Mouse (Mus musculus) urinary bladder, adult 18-20 months (tissue): ENCODE measurements at regions not wholly inside any gene's neighbourhood (a gene's known extent, or its start where the extent isn't known, plus 50 kb on each side); places are given as distances from the start of the nearest gene placed in this dataset.
A peak's percentile ranks its signal among the peaks of the same experiment; 100 is the strongest.
"Not testable (repeated sequence)": the region's sequence is repeated elsewhere in the genome, so short reads cannot be mapped to it uniquely, and the experiment has no call there.

Source experiments
- DNase-seq, 2 experiments: peaks; one replicate each; pipeline ENCODE4 v3.0.0; 2022; ENCODE audit warnings: low spot score in 2 of 2, mixed read lengths in 2 of 2

- peak; percentile 4 to 33 for DNase-seq
These were observed 188.0 kb upstream of the Plcz1 start for GRCm38 (mm10) chr6:140229295-140229694.

GRCm38 (mm10) chr6:140228741-140229140 lies 187.5 kb upstream of the Plcz1 start:
- no peak for DNase-seq

GRCm38 (mm10) chr6:140222534-140223324 lies 181.5 kb upstream of the Plcz1 start:
- DNase-seq: no peak

DNA sequence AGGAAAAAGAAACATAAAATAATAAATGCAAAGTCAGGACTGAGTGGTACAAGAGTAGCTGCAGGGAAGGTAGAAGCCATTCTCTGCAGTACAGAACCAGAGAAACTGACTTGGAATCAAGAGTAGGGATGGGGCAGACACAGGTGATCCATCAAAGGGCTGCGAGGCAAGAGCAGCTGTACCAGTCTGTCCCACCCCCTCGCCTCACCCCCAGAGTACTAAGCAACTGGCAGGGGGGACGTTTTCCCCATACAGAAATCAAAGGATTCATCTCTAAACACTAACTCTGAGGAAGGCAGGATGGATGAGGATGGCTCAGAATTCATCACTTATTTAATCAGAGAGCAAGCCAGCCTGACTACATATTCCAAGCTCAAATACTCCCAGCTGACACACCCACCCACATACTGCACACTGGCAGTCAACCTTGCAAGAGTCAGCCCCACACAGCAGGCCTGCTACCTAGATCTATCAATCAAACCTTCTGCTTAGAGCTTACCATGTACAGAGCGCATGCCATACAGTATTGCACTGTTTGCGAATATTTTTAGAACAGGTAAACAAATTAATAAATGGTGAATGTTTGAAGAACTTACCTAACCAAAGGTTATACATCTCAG lies 180.5 kb upstream of the Plcz1 start:
- DNase-seq: no peak

DNA sequence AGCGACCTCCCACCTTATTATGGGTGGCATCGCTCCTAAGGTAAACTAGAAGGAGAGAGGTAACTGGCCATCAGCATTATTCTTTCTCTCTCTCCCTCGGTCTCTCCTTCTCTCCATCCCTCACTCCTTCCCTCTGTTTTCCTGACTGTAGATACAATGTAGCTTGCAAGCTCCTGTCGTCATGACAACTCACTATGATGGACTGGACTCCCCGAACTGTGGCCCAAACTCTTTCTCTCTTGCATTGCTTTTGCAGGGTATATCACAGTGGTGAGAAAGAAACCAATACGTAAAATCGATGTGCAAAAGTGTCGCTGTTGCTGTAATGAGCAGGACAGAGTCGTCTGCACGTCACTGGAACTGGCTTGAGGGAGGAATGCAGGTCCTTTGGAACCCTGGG lies 177.5 kb upstream of the Plcz1 start:
- DNase-seq: no peak

- no peak for DNase-seq
These were observed 171.1 kb upstream of the Plcz1 start for GRCm38 (mm10) chr6:140212403-140212802.

DNA sequence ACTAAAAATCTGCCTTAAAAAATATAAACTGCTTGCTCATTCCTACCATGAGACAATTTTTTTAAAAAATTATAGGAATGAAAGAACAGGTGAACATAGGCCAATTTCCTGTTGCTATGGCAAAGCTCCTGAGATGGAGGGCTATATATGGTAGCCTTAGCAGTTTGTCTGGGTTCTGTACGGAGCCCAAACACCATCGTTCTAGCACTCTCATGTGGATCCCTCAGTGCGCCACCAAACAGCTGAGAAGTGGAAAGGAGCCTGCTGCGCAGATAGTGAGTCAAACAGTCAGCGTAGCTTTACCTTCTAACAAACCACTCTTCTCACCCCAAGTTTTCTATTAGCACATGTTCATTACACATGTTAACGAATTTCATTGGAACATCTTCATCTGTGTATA lies 168.9 kb upstream of the Plcz1 start:
- no peak for DNase-seq

DNA sequence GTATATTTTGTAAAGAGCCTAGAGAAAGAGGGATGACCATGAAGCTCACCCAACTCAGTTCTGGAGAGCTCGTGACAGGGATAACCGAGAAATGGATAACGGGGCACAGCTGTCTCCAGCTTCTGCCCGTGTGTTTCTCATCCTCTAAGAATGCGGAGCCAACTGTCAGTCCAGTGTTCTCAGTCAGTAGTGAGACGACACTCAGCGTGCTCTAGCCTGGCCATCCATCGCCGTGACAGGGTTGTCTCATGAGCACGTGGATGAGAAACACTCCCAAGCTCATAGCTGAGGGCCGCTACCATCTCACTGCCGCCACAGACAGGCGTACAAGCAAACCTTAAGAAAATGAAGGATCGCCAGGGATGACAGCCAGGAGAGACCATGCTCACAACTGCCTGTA lies 167.8 kb upstream of the Plcz1 start:
- no peak for DNase-seq

DNA sequence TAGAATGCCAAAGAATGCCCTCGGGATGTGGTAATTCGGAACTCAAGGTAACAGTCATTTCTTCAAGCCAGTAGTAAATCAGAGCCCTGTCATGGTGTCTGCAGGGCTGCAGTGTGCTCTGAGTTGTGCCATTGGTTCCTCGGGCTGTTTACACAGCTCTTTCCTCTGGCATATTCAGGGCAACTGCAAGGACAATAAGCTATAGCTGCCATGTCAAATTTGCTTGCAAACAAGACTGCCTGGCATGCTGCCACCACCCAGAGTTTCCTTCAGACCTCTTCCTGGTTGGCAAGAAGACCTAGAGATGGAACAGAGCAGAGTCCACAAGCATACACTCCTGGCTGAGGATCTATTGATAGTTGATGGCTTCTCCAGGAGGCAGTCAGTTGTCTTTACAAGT lies 167.1 kb upstream of the Plcz1 start:
- no peak for DNase-seq

DNA sequence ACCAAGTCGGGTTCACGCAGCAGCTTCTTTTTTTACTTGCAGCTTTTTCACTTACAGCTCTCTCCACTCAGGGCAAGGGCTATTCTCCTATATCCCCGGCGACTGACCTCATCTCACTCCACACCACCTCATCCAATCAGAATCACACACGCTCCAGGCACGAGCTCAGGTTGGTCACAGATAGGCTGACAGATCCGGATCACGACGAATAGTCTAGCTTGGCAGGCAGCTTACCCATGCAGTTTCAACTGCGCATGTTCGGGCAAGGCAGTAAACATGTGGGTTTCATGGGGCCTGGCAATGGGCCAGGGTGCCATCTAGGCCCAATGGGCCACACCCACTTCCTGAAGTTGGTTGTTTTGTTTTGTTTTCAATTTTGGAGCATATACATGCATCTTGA lies 165.4 kb upstream of the Plcz1 start:
- not testable (repeated sequence) for DNase-seq

DNA sequence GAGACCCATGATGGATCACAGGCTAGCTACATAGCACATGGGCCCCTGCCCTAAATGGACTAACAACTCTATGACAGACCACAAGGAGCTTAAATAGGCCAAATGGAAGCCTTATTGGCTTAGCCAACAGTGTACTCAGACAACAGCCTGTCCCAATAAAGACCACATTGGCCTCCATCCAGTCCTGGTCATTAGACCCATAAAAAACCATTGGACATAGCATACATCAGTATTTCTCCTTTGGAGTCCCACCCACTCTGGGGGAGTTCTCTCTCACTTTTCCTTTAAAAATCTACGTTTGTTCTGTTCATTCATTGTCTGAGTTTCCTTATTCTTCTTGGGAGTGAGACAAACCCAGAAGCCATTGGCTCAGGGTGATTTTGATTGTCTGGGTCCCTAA lies 160.1 kb upstream of the Plcz1 start:
- no peak for DNase-seq

DNA sequence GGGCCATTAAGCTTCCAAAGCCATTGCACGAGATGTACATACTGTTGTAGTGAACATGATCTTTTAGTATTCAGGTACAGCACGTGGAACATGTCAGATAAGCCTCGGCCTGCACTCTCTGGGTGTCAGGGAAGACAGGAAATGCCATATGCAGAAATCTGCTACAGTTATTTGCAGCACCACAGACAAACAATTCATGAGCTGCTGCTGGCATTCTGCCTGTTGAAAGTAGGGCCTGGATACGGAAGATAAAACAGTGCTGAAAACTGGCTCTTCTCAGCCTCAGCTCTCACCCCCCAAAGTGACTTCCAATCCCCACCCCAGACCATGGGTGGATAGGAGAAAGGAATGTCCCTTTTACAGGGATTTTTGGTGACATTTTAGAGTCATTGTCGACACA lies 159.1 kb upstream of the Plcz1 start:
- no peak for DNase-seq

- DNase-seq: no peak
These were observed 156.8 kb upstream of the Plcz1 start for GRCm38 (mm10) chr6:140198036-140198435.

DNA sequence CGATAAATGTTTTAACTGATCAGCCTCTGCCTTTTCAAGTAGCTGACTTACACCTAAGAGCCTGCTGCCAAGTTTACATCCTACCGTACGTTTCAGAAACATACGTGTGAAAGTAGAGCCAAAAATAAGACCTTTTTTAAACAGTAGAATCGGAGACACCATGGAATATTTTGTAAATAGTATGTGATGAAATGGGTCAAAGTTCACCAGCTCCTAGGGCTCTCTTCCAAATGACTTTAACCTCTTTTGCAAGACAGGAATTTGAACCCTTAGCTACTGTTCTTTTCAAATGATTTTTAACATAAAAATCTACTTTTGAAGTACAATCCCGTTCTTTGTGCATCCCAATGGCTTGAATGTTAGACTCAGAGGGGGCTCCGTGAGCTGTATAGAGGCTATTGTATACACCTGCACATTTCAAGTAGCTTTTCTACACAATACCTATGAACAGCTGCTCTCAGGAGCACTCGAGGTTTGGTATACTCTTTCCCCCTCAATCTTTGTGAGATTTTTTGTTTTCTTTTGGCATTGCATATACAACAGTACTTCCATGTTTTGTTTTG lies 155.9 kb upstream of the Plcz1 start:
- no peak for DNase-seq

- DNase-seq: no peak
These were observed 153.0 kb upstream of the Plcz1 start for GRCm38 (mm10) chr6:140194276-140194675.

- DNase-seq: no peak
These were observed 152.1 kb upstream of the Plcz1 start for GRCm38 (mm10) chr6:140193084-140193939.

DNA sequence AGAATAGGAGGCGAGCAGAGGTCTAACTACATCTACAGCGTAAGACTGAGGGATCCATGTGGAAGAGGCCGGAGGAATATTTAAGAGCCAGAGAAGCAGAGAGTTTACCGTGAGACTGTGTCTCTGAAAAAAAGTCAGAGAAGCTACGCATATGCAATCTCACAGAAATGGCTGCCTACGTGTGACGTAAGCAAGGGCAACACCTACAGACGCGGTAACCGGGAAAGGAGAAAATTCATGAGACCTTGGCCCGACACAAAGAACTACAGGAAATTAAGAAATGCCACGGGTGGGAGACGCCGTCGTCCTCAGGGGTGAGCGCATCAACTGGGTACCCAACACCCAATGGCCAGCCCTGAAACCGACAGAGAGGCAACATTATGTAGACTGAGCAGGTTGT lies 151.3 kb upstream of the Plcz1 start:
- DNase-seq: no peak

GRCm38 (mm10) chr6:140191341-140191740 lies 150.1 kb upstream of the Plcz1 start:
- DNase-seq: no peak

- DNase-seq: no peak
These were observed 148.3 kb upstream of the Plcz1 start for GRCm38 (mm10) chr6:140189601-140190000.

DNA sequence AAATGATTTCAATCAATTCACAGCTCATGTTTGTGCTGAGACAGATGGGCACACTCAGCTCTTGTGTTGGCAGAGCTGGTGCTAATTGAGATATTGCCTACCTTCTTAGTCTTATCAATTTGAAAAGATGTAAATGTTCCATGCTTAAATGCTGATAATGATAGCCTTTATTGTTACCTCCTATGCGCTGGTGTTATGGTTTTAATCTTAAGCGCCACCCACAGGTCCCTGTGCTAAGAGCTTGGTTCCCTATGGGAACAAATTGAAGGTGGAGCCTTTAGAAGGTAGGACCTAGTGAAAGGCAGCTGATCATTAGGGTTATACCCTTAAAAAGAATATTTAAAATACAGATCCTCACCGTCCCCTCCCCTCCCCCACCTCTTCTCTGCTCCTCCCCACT lies 146.5 kb upstream of the Plcz1 start:
- DNase-seq: no peak

GRCm38 (mm10) chr6:140187106-140187505 lies 145.8 kb upstream of the Plcz1 start:
- DNase-seq: no peak

DNA sequence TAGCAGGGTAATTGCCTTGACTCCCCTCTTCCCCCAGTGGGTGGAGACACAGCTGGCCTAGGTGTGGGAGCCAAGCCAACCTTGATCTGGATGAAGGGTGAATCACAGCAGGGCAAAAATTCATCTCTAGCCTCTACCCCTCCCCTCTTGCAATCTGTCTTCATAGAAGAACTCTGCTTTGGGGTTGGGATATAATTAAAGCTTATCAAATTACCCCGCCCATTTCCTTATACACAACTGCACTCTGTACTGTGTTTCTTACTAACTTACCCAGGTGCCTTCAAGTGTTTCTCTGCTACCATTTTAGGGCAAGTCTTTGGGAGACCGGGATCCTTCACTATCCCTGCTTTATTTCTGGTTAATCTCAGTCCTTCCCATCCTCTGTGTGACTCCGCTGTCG lies 138.7 kb upstream of the Plcz1 start:
- no peak for DNase-seq
